Mouse (Mus musculus) testis, adult 2 months (tissue): ENCODE data around the gene Wasl.

Experiments used
- CTCF ChIP-seq: fragments of 200-500 bp; IDR thresholded peaks from 2 replicates; pipeline ENCODE4 v1.5.1; 2012; ENCODE audit warnings: low read depth, mild to moderate bottlenecking, inconsistent platforms, low read length, moderate library complexity; ENCODE audit not compliant: control insufficient read depth, insufficient read depth, insufficient replicate concordance
- POLR2A ChIP-seq: fragments of 200-500 bp; IDR thresholded peaks from 2 replicates; pipeline ENCODE4 v1.6.1; 2012; ENCODE audit warnings: low read depth, mild to moderate bottlenecking, inconsistent platforms, low read length, moderate library complexity; ENCODE audit not compliant: control insufficient read depth

DNA sequence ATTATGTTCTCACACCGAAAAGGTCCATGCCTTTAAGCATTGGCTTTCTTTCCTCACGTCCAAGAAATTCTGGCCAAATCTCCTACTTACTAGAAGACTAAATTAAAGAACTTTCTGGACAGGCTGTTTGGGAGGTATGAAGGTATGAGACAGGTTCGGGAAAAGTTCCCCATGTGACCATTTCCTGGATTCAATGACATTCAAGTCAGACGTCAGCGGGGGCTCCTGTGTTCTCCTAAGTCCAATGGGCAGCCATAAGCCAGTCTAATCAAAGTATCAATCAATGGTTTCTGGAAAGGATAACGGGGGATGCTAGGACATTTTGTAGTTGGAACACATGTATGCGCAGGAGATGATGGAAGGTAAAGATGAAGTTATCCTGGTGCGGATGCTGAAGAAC is 59.2 kb downstream of the Wasl start:
- TF ChIP-seq CTCF: no peak
- TF ChIP-seq POLR2A: no peak
